Mouse (Mus musculus): Measurements from ENCODE around the gene Jph3.

Jph3 gene

DNA sequence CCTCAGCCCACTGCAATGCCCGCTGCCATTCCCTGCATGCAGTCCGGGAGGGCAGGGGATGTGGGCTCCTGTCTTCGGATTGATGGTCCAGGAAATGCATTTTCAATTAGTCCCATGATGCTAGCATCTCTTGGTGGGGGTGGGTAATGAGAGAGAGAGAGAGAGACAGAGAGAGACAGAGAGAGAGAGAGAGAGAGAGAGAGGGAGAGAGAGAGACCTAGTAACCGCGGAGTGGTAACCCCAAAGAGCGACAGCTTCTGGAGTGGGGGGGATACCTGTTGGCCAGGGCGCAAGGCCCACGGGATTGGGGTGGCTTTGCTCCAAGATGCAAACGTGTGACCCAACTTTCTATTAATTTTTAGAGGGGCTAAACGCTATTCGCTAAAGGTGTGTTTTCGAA is at the start of gene Jph3:
Jph3 (plus strand) TSS at position 301 of the 400 bp plus-strand sequence.
- ATAC-seq (ENCODE audit: insufficient number of reproducible peaks, low FRiP score, low TSS enrichment) = no peak

GRCm38 (mm10) chr8:121680896-121681295 is 48.5 kb upstream of the Jph3 start:
- peak; percentile 67; the same call in 1 of the 2 replicates for ATAC-seq (ENCODE audit: insufficient number of reproducible peaks, low FRiP score, low TSS enrichment)

- ATAC-seq (ENCODE audit: insufficient number of reproducible peaks, low FRiP score, low TSS enrichment) = peak; percentile 60
These were observed 48.0 kb upstream of the Jph3 start for GRCm38 (mm10) chr8:121681457-121681856.

DNA sequence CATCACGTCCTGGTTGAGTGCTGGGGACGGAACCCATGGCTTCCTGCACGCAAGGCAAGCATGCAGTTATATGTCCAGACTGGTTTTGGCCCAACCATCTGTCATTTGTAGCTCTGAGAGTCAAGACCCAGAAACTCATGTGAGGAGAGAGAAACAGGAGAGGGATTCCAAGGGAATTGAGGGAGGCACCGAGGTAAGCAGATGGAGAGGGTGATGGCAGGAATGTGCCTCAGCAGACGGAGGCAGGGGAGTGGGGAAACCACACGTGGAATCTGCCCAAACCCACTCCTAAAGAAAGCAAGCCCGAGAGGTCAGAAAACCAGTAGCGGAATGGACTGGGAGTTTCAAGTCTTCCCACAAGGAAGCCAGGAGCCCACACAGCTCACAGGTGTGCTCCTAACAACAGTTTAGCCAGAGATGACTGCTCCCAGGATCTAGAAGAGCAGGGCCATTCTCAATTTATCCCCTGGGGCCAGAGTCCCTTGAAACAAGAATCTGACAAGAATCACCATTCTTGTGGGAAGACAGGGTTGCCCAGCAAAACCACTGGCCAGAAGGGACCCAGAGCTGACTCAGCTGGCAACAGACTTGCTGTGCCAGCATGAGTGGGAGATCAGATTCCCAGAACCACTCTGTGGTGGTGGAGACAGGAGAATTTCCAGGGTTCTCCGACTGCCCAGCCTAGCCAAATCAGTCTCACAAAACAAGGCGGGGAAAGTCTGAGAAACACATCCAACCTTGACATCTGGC is 46.2 kb upstream of the Jph3 start:
- ATAC-seq (ENCODE audit: insufficient number of reproducible peaks, low FRiP score, low TSS enrichment) = no peak

DNA sequence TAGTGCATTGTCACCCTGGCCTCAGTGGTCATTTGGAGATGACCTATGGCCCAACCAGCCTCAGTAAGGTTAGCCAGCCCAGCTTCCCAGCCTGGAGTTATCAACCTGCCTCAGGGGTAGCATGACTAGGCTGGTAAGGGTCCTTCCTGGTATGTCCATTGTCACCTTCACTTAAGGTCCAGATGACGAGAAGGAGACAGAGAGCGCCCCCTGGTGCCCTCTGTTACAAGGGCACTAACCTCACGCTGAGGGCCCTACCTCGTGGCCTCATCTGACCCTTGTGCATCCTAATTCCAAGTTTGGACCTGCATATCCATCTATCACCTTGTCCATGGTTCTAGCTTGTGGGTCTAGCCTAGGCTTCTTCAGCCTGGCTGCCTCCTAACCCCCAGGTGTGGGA is 44.0 kb upstream of the Jph3 start:
- no peak; the same call in 1 of the 2 replicates for ATAC-seq (ENCODE audit: insufficient number of reproducible peaks, low FRiP score, low TSS enrichment)

DNA sequence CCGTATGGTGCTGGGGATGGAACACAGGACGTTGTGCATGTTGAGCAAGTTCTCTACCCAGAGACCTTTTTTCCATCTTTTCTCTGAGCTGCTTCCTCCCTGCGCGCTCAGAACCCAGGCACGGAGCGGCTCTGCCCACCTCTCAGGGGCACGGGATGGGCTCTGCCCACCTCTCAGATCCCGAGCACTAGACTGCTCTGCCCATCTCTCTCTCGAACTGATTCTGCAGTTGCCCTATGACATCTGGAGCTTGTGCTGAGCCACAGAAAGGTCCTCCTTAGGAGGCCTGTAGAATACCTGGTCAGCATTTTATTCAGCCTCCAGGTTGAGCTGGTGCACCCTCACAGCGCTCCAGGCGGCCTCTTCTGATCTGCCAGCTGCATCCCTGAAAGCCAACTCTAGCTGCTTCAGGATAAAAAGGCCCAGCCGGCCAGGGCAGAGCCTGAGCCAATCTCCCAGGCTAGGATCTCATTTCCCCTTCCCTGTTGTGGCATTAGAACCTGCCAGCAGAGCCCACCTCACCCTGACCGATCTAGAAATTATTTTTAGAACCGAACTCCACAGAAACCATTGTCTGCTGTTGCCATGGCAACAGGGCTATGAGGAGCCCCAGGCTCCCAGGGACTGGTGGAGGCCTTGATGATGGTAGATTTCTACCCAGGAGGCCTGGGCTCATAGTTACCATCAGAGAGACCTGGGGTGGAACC is 41.8 kb upstream of the Jph3 start:
- ATAC-seq (ENCODE audit: insufficient number of reproducible peaks, low FRiP score, low TSS enrichment) = no peak

- no peak for ATAC-seq (ENCODE audit: insufficient number of reproducible peaks, low FRiP score, low TSS enrichment)
These were observed 40.9 kb upstream of the Jph3 start for GRCm38 (mm10) chr8:121688496-121688895.

DNA sequence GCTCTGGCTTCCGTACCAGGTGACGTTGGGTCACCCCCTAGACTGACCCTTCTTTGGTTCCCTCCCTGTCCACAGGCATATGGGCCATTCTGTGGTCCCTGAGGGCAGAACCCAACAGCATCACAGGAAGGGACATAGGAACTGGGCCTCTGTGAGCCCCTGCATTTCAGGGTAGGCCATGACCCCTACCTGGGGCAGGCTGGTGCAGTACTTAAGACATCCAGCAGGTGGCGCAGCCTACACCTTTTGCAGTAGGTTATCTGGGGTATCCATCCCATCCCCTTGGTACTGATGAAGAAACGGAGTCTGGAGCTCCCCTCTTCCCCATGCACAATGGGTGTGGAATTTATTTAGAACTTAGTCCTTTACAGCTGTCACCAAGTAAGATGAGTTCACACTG is 35.0 kb upstream of the Jph3 start:
- 0 out of 2 replicates have a peak, but pooled peaks have one; percentile 37 for ATAC-seq (ENCODE audit: insufficient number of reproducible peaks, low FRiP score, low TSS enrichment)

DNA sequence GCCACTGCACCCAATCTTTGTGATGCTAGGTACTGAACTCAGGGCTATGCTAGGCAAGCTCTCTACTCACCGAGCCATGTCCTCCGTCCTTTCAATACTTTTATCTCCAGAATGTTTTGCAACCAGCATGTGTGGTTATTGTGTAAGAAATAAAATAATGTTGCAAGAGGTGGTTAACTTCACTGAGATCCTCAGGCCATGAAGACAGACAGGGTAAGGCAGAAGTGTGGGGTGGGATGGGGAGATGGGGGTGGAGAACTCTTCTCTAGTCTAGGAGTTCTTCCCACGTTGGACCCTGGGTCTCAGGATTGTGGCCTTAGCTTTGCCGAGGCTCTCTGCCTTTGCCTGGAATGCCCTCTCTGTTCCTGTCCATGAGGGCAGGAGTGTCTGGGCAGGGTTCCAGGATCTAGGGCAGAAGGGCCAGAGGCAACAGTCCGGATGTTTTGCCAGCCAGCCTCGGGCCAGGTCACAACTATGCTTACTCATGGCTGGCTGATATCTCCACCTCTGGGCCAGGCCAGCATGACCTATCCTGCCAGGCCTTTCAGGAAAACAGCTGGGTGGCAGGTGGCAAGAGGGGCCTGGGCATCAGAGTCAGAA is 33.7 kb upstream of the Jph3 start:
- no peak for ATAC-seq (ENCODE audit: insufficient number of reproducible peaks, low FRiP score, low TSS enrichment)

- no peak for ATAC-seq (ENCODE audit: insufficient number of reproducible peaks, low FRiP score, low TSS enrichment)
These were observed 31.4 kb upstream of the Jph3 start for GRCm38 (mm10) chr8:121697735-121698614.

- no peak for ATAC-seq (ENCODE audit: insufficient number of reproducible peaks, low FRiP score, low TSS enrichment)
These were observed 30.8 kb upstream of the Jph3 start for GRCm38 (mm10) chr8:121698615-121699101.

DNA sequence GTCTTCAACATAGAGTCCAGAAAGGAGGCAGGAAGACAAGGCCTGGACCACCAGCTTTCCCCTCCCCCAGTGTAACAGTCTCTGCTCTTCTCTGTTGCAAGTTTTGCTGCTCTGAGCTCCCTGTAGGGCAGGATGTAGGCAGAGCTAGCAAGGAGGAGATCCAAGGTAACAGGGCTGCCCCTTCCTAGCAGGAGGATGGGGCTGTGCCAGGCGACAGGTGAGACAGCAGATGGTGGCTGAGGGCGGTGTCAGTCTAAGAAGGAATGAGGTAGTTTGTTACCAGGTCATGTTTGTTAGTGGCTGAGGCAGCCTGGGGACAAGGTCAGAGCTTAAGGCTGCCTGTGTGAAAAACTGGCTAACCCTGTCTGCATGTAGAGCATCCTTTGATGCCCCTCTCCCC is 29.5 kb upstream of the Jph3 start:
- ATAC-seq (ENCODE audit: insufficient number of reproducible peaks, low FRiP score, low TSS enrichment) = peak; percentile 91

DNA sequence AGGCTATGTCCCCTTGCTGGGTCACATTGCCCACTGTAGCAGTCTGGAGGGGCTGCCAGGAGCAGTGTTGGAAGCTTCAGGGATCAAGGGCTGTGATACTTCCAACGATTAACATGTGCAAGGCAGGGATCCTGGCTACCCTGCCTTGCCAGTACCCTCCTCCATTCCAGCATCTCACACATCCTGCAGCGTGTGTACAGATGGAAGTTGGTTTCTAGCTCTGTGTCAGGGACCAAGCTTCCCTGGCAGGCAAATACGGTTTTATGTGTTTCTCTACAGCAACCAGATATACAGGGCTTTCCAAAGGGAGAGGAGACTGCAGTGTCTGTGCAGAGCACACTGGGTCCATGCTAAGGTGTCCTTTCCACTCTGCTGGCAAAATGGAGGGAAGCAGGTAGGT is 24.2 kb upstream of the Jph3 start:
- ATAC-seq (ENCODE audit: insufficient number of reproducible peaks, low FRiP score, low TSS enrichment) = no peak

GRCm38 (mm10) chr8:121706956-121707355 is 22.5 kb upstream of the Jph3 start:
- ATAC-seq (ENCODE audit: insufficient number of reproducible peaks, low FRiP score, low TSS enrichment) = no peak

DNA sequence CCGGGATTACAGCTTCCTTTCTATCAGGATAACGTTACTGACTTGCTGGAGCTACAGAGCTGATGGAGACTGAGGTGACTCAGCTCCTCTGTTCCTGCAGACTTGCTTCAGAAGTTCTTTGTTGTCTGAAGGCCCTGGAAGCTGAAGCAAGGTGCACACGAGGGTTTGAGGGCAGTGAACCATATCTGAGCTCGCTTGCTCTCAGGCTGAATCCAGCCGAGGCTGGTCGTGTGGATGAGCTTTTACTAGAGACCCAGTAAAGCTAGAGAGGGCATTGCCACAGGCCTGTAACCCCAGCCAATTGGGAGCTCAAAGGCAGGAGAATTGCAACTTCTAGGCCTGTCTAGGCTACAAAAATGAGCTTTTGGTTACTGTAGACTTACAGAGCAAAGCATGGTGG is 21.0 kb upstream of the Jph3 start:
- no peak for ATAC-seq (ENCODE audit: insufficient number of reproducible peaks, low FRiP score, low TSS enrichment)

- no peak for ATAC-seq (ENCODE audit: insufficient number of reproducible peaks, low FRiP score, low TSS enrichment)
These were observed 11.9 kb upstream of the Jph3 start for GRCm38 (mm10) chr8:121717502-121717901.

GRCm38 (mm10) chr8:121717982-121718425 is 11.4 kb upstream of the Jph3 start:
- peak; percentile 86 for ATAC-seq (ENCODE audit: insufficient number of reproducible peaks, low FRiP score, low TSS enrichment)

DNA sequence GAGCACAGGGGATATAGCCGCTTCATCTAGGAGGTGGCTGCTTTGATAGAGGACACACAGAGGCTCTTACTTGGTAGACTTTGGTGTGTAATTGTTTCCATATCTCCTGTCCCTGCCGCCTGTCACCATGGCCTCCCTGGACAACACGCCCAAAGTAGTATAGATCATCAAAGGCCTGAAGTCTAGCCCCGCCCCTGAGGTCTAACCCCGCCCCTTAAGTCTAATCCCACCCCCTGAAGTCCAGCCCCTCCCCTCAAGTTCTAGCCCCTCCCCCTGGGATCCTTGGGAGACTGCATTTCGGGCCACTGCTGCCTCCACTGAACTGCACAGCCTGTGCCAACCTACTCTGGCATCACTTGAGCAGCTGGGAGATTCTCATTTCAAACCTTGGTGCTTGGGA is 10.5 kb upstream of the Jph3 start:
- no peak for ATAC-seq (ENCODE audit: insufficient number of reproducible peaks, low FRiP score, low TSS enrichment)

GRCm38 (mm10) chr8:121721072-121721471 is 8.4 kb upstream of the Jph3 start:
- no peak for ATAC-seq (ENCODE audit: insufficient number of reproducible peaks, low FRiP score, low TSS enrichment)

DNA sequence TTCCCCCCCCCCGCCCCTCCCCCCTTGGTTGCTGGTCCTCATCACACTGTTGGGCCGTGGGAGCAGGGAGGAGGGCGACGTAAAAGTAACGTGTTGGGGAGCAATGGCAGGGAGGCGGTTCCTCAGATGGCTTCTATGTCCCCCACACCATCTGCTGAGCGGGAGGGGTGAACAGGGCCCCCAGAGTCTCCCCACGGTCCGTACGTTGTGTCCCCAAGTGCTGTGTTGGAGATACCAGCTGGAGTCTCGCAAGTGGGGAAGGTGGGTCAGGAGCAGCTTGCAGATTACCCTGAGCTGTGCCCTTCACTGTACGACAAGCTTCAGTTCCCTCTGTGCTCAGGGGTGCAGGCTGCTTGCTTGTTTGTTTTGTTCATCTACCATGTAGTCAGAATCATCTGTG is 5.6 kb upstream of the Jph3 start:
- no peak for ATAC-seq (ENCODE audit: insufficient number of reproducible peaks, low FRiP score, low TSS enrichment)

Measured in cerebellum, adult (tissue).